Mouse (Mus musculus) forebrain, embryonic 13.5 days (tissue): ENCODE results near the gene Gtf2a1l. TPM values are rescaled to one million over a fixed set of nuclear protein-coding genes. Genes with fewer than 3 reads are reported as not detected.

Source experiments
- ATAC-seq: fragments of 200-750 bp; cut with Nextera tagmentation; 2 replicates; pipeline ENCODE4 v1.8.0; 2017
- H3K27ac ChIP-seq: fragments of 300-500 bp; sonication (generic); 2 replicates; pipeline ENCODE4 v1.5.1; 2015; ENCODE audit warnings: inconsistent platforms, mild to moderate bottlenecking, moderate library complexity
- H3K27me3 ChIP-seq: fragments of 300-500 bp; sonication (generic); 2 replicates; pipeline ENCODE4 v1.6.1; 2015; ENCODE audit warnings: mild to moderate bottlenecking, inconsistent platforms
- H3K36me3 ChIP-seq: fragments of 300-500 bp; sonication (generic); 2 replicates; pipeline ENCODE4 v1.6.1; 2015; ENCODE audit warnings: mild to moderate bottlenecking, inconsistent platforms; ENCODE audit not compliant: poor library complexity, severe bottlenecking
- H3K4me1 ChIP-seq: fragments of 300-500 bp; sonication (generic); 2 replicates; pipeline ENCODE4 v1.6.1; 2015; ENCODE audit warnings: inconsistent platforms
- H3K4me2 ChIP-seq: fragments of 300-500 bp; sonication (generic); 2 replicates; pipeline ENCODE4 v1.6.1; 2015; ENCODE audit warnings: inconsistent platforms, mild to moderate bottlenecking, moderate library complexity
- H3K4me3 ChIP-seq: fragments of 300-500 bp; sonication (generic); 2 replicates; pipeline ENCODE4 v1.5.1; 2015; ENCODE audit warnings: mild to moderate bottlenecking, inconsistent platforms
- H3K9ac ChIP-seq: fragments of 300-500 bp; sonication (generic); 2 replicates; pipeline ENCODE4 v1.6.1; 2015; ENCODE audit warnings: mild to moderate bottlenecking, inconsistent platforms
- H3K9me3 ChIP-seq: fragments of 300-500 bp; sonication (generic); replicated peaks from 2 replicates; pipeline ENCODE4 v1.6.1; 2016; ENCODE audit warnings: inconsistent platforms
- WGBS: fragments of 180-500 bp; shearing (Covaris S2); methylation state at CpG from one replicate; pipeline ENCODE4 v1.1.7; 2015; 5-methylcytosine and 5-hydroxymethylcytosine counted together
- polyA plus RNA-seq: library from polyadenylated mRNA; unstranded; fragments of >200 nt; fragmentation: Nextera tagmentation; extraction: Ambion mirVana; gene quantifications from 2 replicates; pipeline ENCODE4 v1.2.1, GENCODE M21; 2015

The Gtf2a1l gene
- polyA plus RNA-seq, 1 experiment from 2014 or later = 0.15 TPM

GRCm38 (mm10) chr17:88630554-88630948 is 37.9 kb upstream of the Gtf2a1l start:
- WGBS = 60% methylated on average over 3 of the region's 3 CpGs
- Histone ChIP-seq H3K9ac (no peak overlapping the region), H3K36me3 (peaks cover 3% of the 10 kb centered on the region; the same call in 1 of the 2 replicates), H3K4me1 (peaks cover 38% of the 10 kb centered on the region), H3K9me3 (no peaks in the 10 kb centered on the region), H3K27me3 (no peaks in the 10 kb centered on the region), H3K4me3 (no peak overlapping the region), H3K4me2 (0 out of 2 replicates have a peak overlapping the region, but pooled peaks have one; percentile 27), H3K27ac (peak overlapping the region; percentile 80)
- peak; percentile 28 for ATAC-seq

GRCm38 (mm10) chr17:88632631-88633030 is 35.8 kb upstream of the Gtf2a1l start:
- H3K4me1 ChIP-seq = peaks cover 33% of the 10 kb centered on the region
- H3K4me2 ChIP-seq = no peak overlapping the region
- H3K4me3 ChIP-seq = no peak overlapping the region
- H3K9ac ChIP-seq = no peak overlapping the region
- peaks cover 15% of the 10 kb centered on the region; the same call in 1 of the 2 replicates for H3K36me3 ChIP-seq
- H3K9me3 ChIP-seq = no peaks in the 10 kb centered on the region
- H3K27ac ChIP-seq = no peak overlapping the region
- no peaks in the 10 kb centered on the region for H3K27me3 ChIP-seq
- ATAC-seq = no peak
- WGBS = 92% methylated on average over 3 of the region's 3 CpGs

- 84% methylated on average over 14 of the region's 14 CpGs for WGBS
- Histone ChIP-seq H3K9me3 (no peaks in the 10 kb centered on the region), H3K9ac (no peak overlapping the region), H3K36me3 (peaks cover 15% of the 10 kb centered on the region; the same call in 1 of the 2 replicates), H3K27ac (no peak overlapping the region), H3K27me3 (no peaks in the 10 kb centered on the region), H3K4me3 (no peak overlapping the region), H3K4me1 (peaks cover 7% of the 10 kb centered on the region), H3K4me2 (no peak overlapping the region)
- ATAC-seq = no peak
Measured at GRCm38 (mm10) chr17:88636076-88636475, 32.4 kb upstream of the Gtf2a1l start.

GRCm38 (mm10) chr17:88636587-88636986 is 31.9 kb upstream of the Gtf2a1l start:
- no peak overlapping the region for H3K4me3 ChIP-seq
- H3K27ac ChIP-seq = no peak overlapping the region
- 62% methylated on average over 12 of the region's 12 CpGs for WGBS
- H3K36me3 ChIP-seq = peaks cover 15% of the 10 kb centered on the region; the same call in 1 of the 2 replicates
- no peak overlapping the region for H3K4me2 ChIP-seq
- H3K9ac ChIP-seq = no peak overlapping the region
- ATAC-seq = no peak; the same call in 1 of the 2 replicates
- H3K9me3 ChIP-seq = no peaks in the 10 kb centered on the region
- H3K4me1 ChIP-seq = peaks cover 2% of the 10 kb centered on the region; the same call in 1 of the 2 replicates
- no peaks in the 10 kb centered on the region for H3K27me3 ChIP-seq

- no peaks in the 10 kb centered on the region for H3K9me3 ChIP-seq
- H3K9ac ChIP-seq = no peak overlapping the region
- H3K27me3 ChIP-seq = no peaks in the 10 kb centered on the region
- no peak overlapping the region for H3K4me3 ChIP-seq
- no peak overlapping the region for H3K27ac ChIP-seq
- peaks cover 8% of the 10 kb centered on the region; the same call in 1 of the 2 replicates for H3K36me3 ChIP-seq
- ATAC-seq = peak; percentile 51; the same call in 1 of the 2 replicates
- WGBS = 26% methylated on average over 6 of the region's 6 CpGs
- no peak overlapping the region for H3K4me2 ChIP-seq
- H3K4me1 ChIP-seq = no peaks in the 10 kb centered on the region
Measured at GRCm38 (mm10) chr17:88641012-88641411, 27.4 kb upstream of the Gtf2a1l start.

GRCm38 (mm10) chr17:88641836-88642235 is 26.6 kb upstream of the Gtf2a1l start:
- ATAC-seq = no peak
- Histone ChIP-seq H3K4me1 (no peaks in the 10 kb centered on the region), H3K27me3 (no peaks in the 10 kb centered on the region), H3K27ac (no peak overlapping the region), H3K4me3 (no peak overlapping the region), H3K9ac (no peak overlapping the region), H3K36me3 (0 out of 2 replicates have a peak, but pooled peaks cover 2% of the 10 kb centered on the region), H3K4me2 (no peak overlapping the region), H3K9me3 (no peaks in the 10 kb centered on the region)
- 92% methylated on average over 8 of the region's 8 CpGs for WGBS

GRCm38 (mm10) chr17:88644876-88645275 is 23.6 kb upstream of the Gtf2a1l start:
- ATAC-seq = no peak
- Histone ChIP-seq H3K9me3 (no peaks in the 10 kb centered on the region), H3K36me3 (no peaks in the 10 kb centered on the region), H3K27ac (no peak overlapping the region), H3K27me3 (no peaks in the 10 kb centered on the region), H3K4me2 (no peak overlapping the region), H3K4me3 (no peak overlapping the region), H3K4me1 (no peaks in the 10 kb centered on the region), H3K9ac (no peak overlapping the region)
- 90% methylated on average over 7 of the region's 7 CpGs for WGBS

GRCm38 (mm10) chr17:88645299-88645698 is 23.2 kb upstream of the Gtf2a1l start:
- ATAC-seq = no peak
- Histone ChIP-seq H3K4me2 (no peak overlapping the region), H3K36me3 (no peaks in the 10 kb centered on the region), H3K4me3 (no peak overlapping the region), H3K9ac (no peak overlapping the region), H3K27me3 (no peaks in the 10 kb centered on the region), H3K27ac (no peak overlapping the region), H3K4me1 (no peaks in the 10 kb centered on the region), H3K9me3 (no peaks in the 10 kb centered on the region)
- WGBS = 92% methylated on average over 11 of the region's 11 CpGs

- H3K9me3 ChIP-seq = no peaks in the 10 kb centered on the region
- H3K27me3 ChIP-seq = no peaks in the 10 kb centered on the region
- no peak overlapping the region for H3K9ac ChIP-seq
- 93% methylated on average over 3 of the region's 3 CpGs for WGBS
- H3K4me2 ChIP-seq = no peak overlapping the region
- no peak overlapping the region for H3K27ac ChIP-seq
- no peaks in the 10 kb centered on the region for H3K4me1 ChIP-seq
- H3K36me3 ChIP-seq = no peaks in the 10 kb centered on the region
- no peak for ATAC-seq
- no peak overlapping the region for H3K4me3 ChIP-seq
Measured at GRCm38 (mm10) chr17:88647149-88647548, 21.3 kb upstream of the Gtf2a1l start.

- Histone ChIP-seq H3K9ac (no peak overlapping the region), H3K4me1 (peaks cover 8% of the 10 kb centered on the region), H3K9me3 (no peaks in the 10 kb centered on the region), H3K4me3 (no peak overlapping the region), H3K4me2 (no peak overlapping the region), H3K27me3 (no peaks in the 10 kb centered on the region), H3K27ac (no peak overlapping the region), H3K36me3 (no peaks in the 10 kb centered on the region)
- whole genome bisulfite sequencing = 6% methylated on average over 9 of the region's 9 CpGs
- ATAC-seq = peak; percentile 72
Measured at GRCm38 (mm10) chr17:88652010-88652409, 16.4 kb upstream of the Gtf2a1l start.

GRCm38 (mm10) chr17:88652702-88653374 is 15.6 kb upstream of the Gtf2a1l start:
- H3K9me3 ChIP-seq = no peaks in the 10 kb centered on the region
- WGBS = 20% methylated on average over 21 of the region's 21 CpGs
- peak; percentile 84 for ATAC-seq
- H3K27me3 ChIP-seq = no peaks in the 10 kb centered on the region
- H3K4me3 ChIP-seq = no peak overlapping the region
- no peak overlapping the region for H3K27ac ChIP-seq
- H3K9ac ChIP-seq = no peak overlapping the region
- H3K36me3 ChIP-seq = no peaks in the 10 kb centered on the region
- peak overlapping the region; percentile 36 for H3K4me2 ChIP-seq
- peaks cover 8% of the 10 kb centered on the region for H3K4me1 ChIP-seq

- Histone ChIP-seq H3K27me3 (no peaks in the 10 kb centered on the region), H3K9ac (no peak overlapping the region), H3K4me2 (no peak overlapping the region), H3K4me1 (peaks cover 8% of the 10 kb centered on the region), H3K9me3 (no peaks in the 10 kb centered on the region), H3K4me3 (no peak overlapping the region), H3K27ac (no peak overlapping the region), H3K36me3 (no peaks in the 10 kb centered on the region)
- 82% methylated on average over 4 of the region's 4 CpGs for WGBS
- ATAC-seq = peak; percentile 36; the same call in 1 of the 2 replicates
Measured at GRCm38 (mm10) chr17:88653375-88653769, 15.1 kb upstream of the Gtf2a1l start.

- Histone ChIP-seq H3K9ac (no peak overlapping the region), H3K4me3 (no peak overlapping the region), H3K4me1 (no peaks in the 10 kb centered on the region), H3K27me3 (no peaks in the 10 kb centered on the region), H3K36me3 (no peaks in the 10 kb centered on the region), H3K27ac (no peak overlapping the region), H3K4me2 (no peak overlapping the region), H3K9me3 (no peaks in the 10 kb centered on the region)
- WGBS = 85% methylated on average over 6 of the region's 6 CpGs
- no peak for ATAC-seq
Measured at GRCm38 (mm10) chr17:88658510-88658909, 9.9 kb upstream of the Gtf2a1l start.
